15 mouse cellular contexts compared by ENCODE assay signal in genomic region chr17:46251174-46251573, GRCm38 (mm10). TPM values are rescaled to one million over a fixed set of nuclear protein-coding genes. Genes with fewer than 3 reads are reported as not detected.
DNase-seq lines count a peak whose midpoint lies in the region; ATAC-seq and TF ChIP-seq lines count a peak whose summit lies in the region.
"Had no signal": no experiment of that assay in that cellular context is flagged by ENCODE, and none has a peak within 500 bp of the region (broad histone marks: within the 10 kb centered on the region; RNA-seq: fewer than 3 reads in every experiment).

No protein-coding gene starts in this region.

- DNase-seq in heart, adult 2 months: peak in 1 of 2 experiments; percentile 14
- no peak for DNase-seq in midbrain, postnatal 0 days (ENCODE audit: low spot score)
- no peak for DNase-seq in midbrain, embryonic 11.5 days (ENCODE audit: low spot score, missing footprints)
- peak; percentile 49 for DNase-seq in induced T-regulatory cell, adult 2 months (ENCODE audit: low read depth)
- DNase-seq in thymus, postnatal 4 days: peak; percentile 52
- DNase-seq in MN1 (ENCODE audit: low spot score): no peak
- DNase-seq in cerebellum, adult 9-11 months: no peak
- DNase-seq: adrenal gland, adult 2 months; cerebellum, postnatal 10 days had no signal

- TF ChIP-seq EP300 in heart, adult 2 months (IDR thresholded peaks at IDR 0.05; ENCODE audit: insufficient read depth, low read depth, low read length): no peak

- H3K9me3 ChIP-seq in heart, embryonic 12.5 days (replicated peaks): no peaks in the 10 kb centered on the region
- H3K9me3 ChIP-seq in midbrain, postnatal 0 days (ENCODE audit: low read length): no peaks in the 10 kb centered on the region
- H3K9me3 ChIP-seq in midbrain, embryonic 11.5 days (ENCODE audit: control insufficient read depth, low read length): no peaks in the 10 kb centered on the region
- H3K9me3 ChIP-seq: embryonic facial prominence, embryonic 10.5 days; neural tube, embryonic 13.5 days had no signal

- H3K4me1 ChIP-seq in heart, adult 2 months (ENCODE audit: control insufficient read depth, insufficient read depth, low read length): peaks cover 8% of the 10 kb centered on the region
- H3K4me1 ChIP-seq in heart, embryonic 12.5 days (replicated peaks): peaks cover 33% of the 10 kb centered on the region
- H3K4me1 ChIP-seq in midbrain, postnatal 0 days (ENCODE audit: insufficient read depth, low read length): peaks cover 18% of the 10 kb centered on the region
- peaks cover 22% of the 10 kb centered on the region for H3K4me1 ChIP-seq in midbrain, embryonic 11.5 days (ENCODE audit: control insufficient read depth, insufficient read depth, low read length)

- no peak overlapping the region for H3K4me2 ChIP-seq in heart, embryonic 12.5 days
- no peak overlapping the region for H3K4me2 ChIP-seq in midbrain, postnatal 0 days (ENCODE audit: low read depth, low read length, poor library complexity, severe bottlenecking)
- no peak overlapping the region for H3K4me2 ChIP-seq in midbrain, embryonic 11.5 days
- H3K4me2 ChIP-seq: neural tube, embryonic 13.5 days had no signal

- no peak overlapping the region for H3K4me3 ChIP-seq in heart, adult 2 months
- no peak overlapping the region for H3K4me3 ChIP-seq in heart, embryonic 12.5 days
- H3K4me3 ChIP-seq in midbrain, postnatal 0 days (ENCODE audit: low read depth, low read length): no peak overlapping the region
- H3K4me3 ChIP-seq in midbrain, embryonic 11.5 days (ENCODE audit: low read depth, low read length): no peak overlapping the region
- H3K4me3 ChIP-seq: embryonic facial prominence, embryonic 10.5 days; neural tube, embryonic 13.5 days had no signal

- no peak overlapping the region for H3K9ac ChIP-seq in heart, adult 2 months (ENCODE audit: low read depth, low read length)
- no peak overlapping the region for H3K9ac ChIP-seq in heart, embryonic 12.5 days
- H3K9ac ChIP-seq in midbrain, postnatal 0 days (replicated peaks; ENCODE audit: low read length, poor library complexity, severe bottlenecking): no peak overlapping the region
- no peak overlapping the region for H3K9ac ChIP-seq in midbrain, embryonic 11.5 days (ENCODE audit: low read length)
- H3K9ac ChIP-seq: neural tube, embryonic 13.5 days had no signal

- intact Hi-C loops in heart, adult 2 months (cut with DNase I): no loop called here

- H3K27me3 ChIP-seq in heart, adult 2 months (ENCODE audit: control insufficient read depth, insufficient read depth, low read length): no peaks in the 10 kb centered on the region
- H3K27me3 ChIP-seq in heart, embryonic 12.5 days (replicated peaks): peaks cover 21% of the 10 kb centered on the region
- H3K27me3 ChIP-seq in midbrain, postnatal 0 days (ENCODE audit: insufficient read depth, low read length): no peaks in the 10 kb centered on the region
- H3K27me3 ChIP-seq in midbrain, embryonic 11.5 days (ENCODE audit: control insufficient read depth, insufficient read depth, low read length): peaks cover 11% of the 10 kb centered on the region; the same call in 1 of the 2 replicates

- no peak overlapping the region for H3K27ac ChIP-seq in heart, adult 2 months
- H3K27ac ChIP-seq in heart, embryonic 12.5 days (ENCODE audit: poor library complexity, severe bottlenecking): no peak overlapping the region
- no peak overlapping the region for H3K27ac ChIP-seq in midbrain, postnatal 0 days (ENCODE audit: low read depth, low read length)
- no peak overlapping the region for H3K27ac ChIP-seq in midbrain, embryonic 11.5 days (ENCODE audit: low read depth, low read length)
- H3K27ac ChIP-seq: embryonic facial prominence, embryonic 10.5 days; macrophage; neural tube, embryonic 13.5 days had no signal

- TF ChIP-seq POLR2A in heart, adult 2 months (IDR thresholded peaks at IDR 0.05; ENCODE audit: insufficient read depth, low read depth, low read length): no peak

- H3K36me3 ChIP-seq in heart, adult 2 months (ENCODE audit: control insufficient read depth, insufficient read depth, low read length): peaks cover 4% of the 10 kb centered on the region; the same call in 1 of the 2 replicates
- peaks cover 38% of the 10 kb centered on the region for H3K36me3 ChIP-seq in heart, embryonic 12.5 days
- H3K36me3 ChIP-seq in midbrain, postnatal 0 days (ENCODE audit: insufficient read depth, low read length): peaks cover 30% of the 10 kb centered on the region
- H3K36me3 ChIP-seq in midbrain, embryonic 11.5 days (ENCODE audit: control insufficient read depth, insufficient read depth, low read length): peaks cover 13% of the 10 kb centered on the region

- peak; percentile 16 for TF ChIP-seq CTCF in heart, adult 2 months (IDR thresholded peaks at IDR 0.05)
- TF ChIP-seq CTCF in midbrain, postnatal 0 days (IDR thresholded peaks at IDR 0.05): peak; percentile 19; the same call in 1 of the 2 replicates

- no peak for ATAC-seq in heart, embryonic 12.5 days (ENCODE audit: insufficient number of reproducible peaks, low FRiP score)
- ATAC-seq in midbrain, postnatal 0 days (ENCODE audit: low FRiP score): no peak
- ATAC-seq in midbrain, embryonic 11.5 days (ENCODE audit: low FRiP score): no peak
- ATAC-seq: midbrain, embryonic 16.5 days had no signal

- WGBS in heart, adult 2 months: 78% methylated on average over 7 of the region's 7 CpGs
- 74% methylated on average over 7 of the region's 7 CpGs for WGBS in heart, embryonic 12.5 days
- whole genome bisulfite sequencing in midbrain, postnatal 0 days: 81% methylated on average over 7 of the region's 7 CpGs
- 85% methylated on average over 7 of the region's 7 CpGs for WGBS in midbrain, embryonic 11.5 days

- peaks cover 2% of the 10 kb centered on the region; the same call in 1 of the 2 replicates for H3K79me2 ChIP-seq in heart, adult 2 months (replicated peaks; ENCODE audit: control insufficient read depth, insufficient read depth, low read length)

RNA-seq across cellular contexts. Expression of gene Lrrc73, which starts 2.2 kb away (rescaled TPM):
- total RNA-seq in heart, adult 2 months (2021): under 1 TPM; 0.21 to 0.34 TPM
- 0.59 and 0.70 TPM in 2 replicates for polyA plus RNA-seq in heart, adult 2 months (2012; rRNA removed)
- polyA plus RNA-seq in heart, embryonic 12.5 days (2016; fragmentation: Nextera tagmentation; extraction: Ambion mirVana): 0.89 and 0.91 TPM in 2 replicates
- total RNA-seq in midbrain, postnatal 0 days (2014; rRNA removed): 43.1 and 61.3 TPM in 2 replicates
- 32.8 and 33.0 TPM in 2 replicates for polyA plus RNA-seq in midbrain, postnatal 0 days (2015; fragmentation: Nextera tagmentation; extraction: Ambion mirVana)
- polyA plus RNA-seq in midbrain, embryonic 11.5 days (2014; fragmentation: Nextera tagmentation; extraction: Ambion mirVana): 2.9 and 3.4 TPM in 2 replicates
- polyA plus RNA-seq: macrophage had no signal

RNA-seq across cellular contexts. Expression of gene Yipf3, which starts 3.3 kb away (rescaled TPM):
- 10 to 100 TPM; 72.4 to 82.8 TPM for total RNA-seq in heart, adult 2 months (2021)
- polyA plus RNA-seq in heart, adult 2 months (2012; rRNA removed): 136 and 142 TPM in 2 replicates
- 66.6 and 72.0 TPM in 2 replicates for polyA plus RNA-seq in heart, embryonic 12.5 days (2016; fragmentation: Nextera tagmentation; extraction: Ambion mirVana)
- 18.9 and 24.8 TPM in 2 replicates for total RNA-seq in midbrain, postnatal 0 days (2014; rRNA removed)
- 70.6 and 77.4 TPM in 2 replicates for polyA plus RNA-seq in midbrain, postnatal 0 days (2015; fragmentation: Nextera tagmentation; extraction: Ambion mirVana)
- 57.9 and 67.6 TPM in 2 replicates for polyA plus RNA-seq in midbrain, embryonic 11.5 days (2014; fragmentation: Nextera tagmentation; extraction: Ambion mirVana)

RNA-seq across cellular contexts. Expression of gene Polr1c, which starts 3.3 kb away (rescaled TPM):
- 10 to 100 TPM; 20.2 to 24.7 TPM for total RNA-seq in heart, adult 2 months (2021)
- 19.1 and 25.8 TPM in 2 replicates for polyA plus RNA-seq in heart, adult 2 months (2012; rRNA removed)
- 44.5 and 48.6 TPM in 2 replicates for polyA plus RNA-seq in heart, embryonic 12.5 days (2016; fragmentation: Nextera tagmentation; extraction: Ambion mirVana)
- 54.1 and 54.7 TPM in 2 replicates for total RNA-seq in midbrain, postnatal 0 days (2014; rRNA removed)
- polyA plus RNA-seq in midbrain, postnatal 0 days (2015; fragmentation: Nextera tagmentation; extraction: Ambion mirVana): 55.5 and 59.2 TPM in 2 replicates
- polyA plus RNA-seq in midbrain, embryonic 11.5 days (2014; fragmentation: Nextera tagmentation; extraction: Ambion mirVana): 108 and 114 TPM in 2 replicates

RNA-seq across cellular contexts. Expression of gene Tjap1, which starts 31.7 kb away (rescaled TPM):
- 10 to 100 TPM; 28.3 to 34.7 TPM for total RNA-seq in heart, adult 2 months (2021)
- polyA plus RNA-seq in heart, adult 2 months (2012; rRNA removed): 35.8 and 39.1 TPM in 2 replicates
- 43.7 and 44.1 TPM in 2 replicates for polyA plus RNA-seq in heart, embryonic 12.5 days (2016; fragmentation: Nextera tagmentation; extraction: Ambion mirVana)
- 22.0 and 31.7 TPM in 2 replicates for total RNA-seq in midbrain, postnatal 0 days (2014; rRNA removed)
- 18.6 and 19.5 TPM in 2 replicates for polyA plus RNA-seq in midbrain, postnatal 0 days (2015; fragmentation: Nextera tagmentation; extraction: Ambion mirVana)
- 43.8 and 51.0 TPM in 2 replicates for polyA plus RNA-seq in midbrain, embryonic 11.5 days (2014; fragmentation: Nextera tagmentation; extraction: Ambion mirVana)

RNA-seq across cellular contexts. Expression of gene Dlk2, which starts 46.0 kb away (rescaled TPM):
- under 1 TPM; 0.23 to 0.39 TPM for total RNA-seq in heart, adult 2 months (2021)
- polyA plus RNA-seq in heart, adult 2 months (2012; rRNA removed): 0.35 and 0.74 TPM in 2 replicates
- 0.28 and 0.33 TPM in 2 replicates for polyA plus RNA-seq in heart, embryonic 12.5 days (2016; fragmentation: Nextera tagmentation; extraction: Ambion mirVana)
- 60.1 and 66.8 TPM in 2 replicates for total RNA-seq in midbrain, postnatal 0 days (2014; rRNA removed)
- 22.9 and 28.0 TPM in 2 replicates for polyA plus RNA-seq in midbrain, postnatal 0 days (2015; fragmentation: Nextera tagmentation; extraction: Ambion mirVana)
- polyA plus RNA-seq in midbrain, embryonic 11.5 days (2014; fragmentation: Nextera tagmentation; extraction: Ambion mirVana): 0.30 and 0.42 TPM in 2 replicates
- polyA plus RNA-seq: kidney, embryonic 14.5 days; macrophage had no signal

Comparison
In these comparisons a context has a peak if more than half of its experiments do, and no peak if none do; other contexts are left out.
1. DNase-seq: peak in induced T-regulatory cell, adult 2 months (single experiment) and thymus, postnatal 4 days (single experiment); none in midbrain, postnatal 0 days (single experiment), midbrain, embryonic 11.5 days (single experiment), MN1 (single experiment) and cerebellum, adult 9-11 months (single experiment).